Mouse (Mus musculus): Measurements from ENCODE around the gene Dnah10.

- no peak for TF ChIP-seq CTCF (IDR thresholded peaks at IDR 0.05; ENCODE audit: control insufficient read depth, insufficient read depth, insufficient read length)
- TF ChIP-seq MYOD1 (IDR thresholded peaks at IDR 0.05; ENCODE audit: control insufficient read depth, insufficient read length, low read depth), result no peak
- no peak for TF ChIP-seq MYOG (IDR thresholded peaks at IDR 0.05; ENCODE audit: control insufficient read depth, extremely low read depth, insufficient read length)
- TF ChIP-seq USF1 (IDR thresholded peaks at IDR 0.05; ENCODE audit: low read depth), result no peak
- TF ChIP-seq MAX (IDR thresholded peaks at IDR 0.05), result no peak
- TF ChIP-seq FOSL1 (IDR thresholded peaks at IDR 0.05; ENCODE audit: insufficient read depth, low read length, poor library complexity, severe bottlenecking), result no peak
- no peak for TF ChIP-seq CEBPB (IDR thresholded peaks at IDR 0.05; ENCODE audit: low read depth)
Measured at GRCm38 (mm10) chr5:124861463-124861862, 136.6 kb downstream of the Dnah10 start.
